8 mouse cellular contexts compared by ENCODE assay signal in the genomic region with DNA sequence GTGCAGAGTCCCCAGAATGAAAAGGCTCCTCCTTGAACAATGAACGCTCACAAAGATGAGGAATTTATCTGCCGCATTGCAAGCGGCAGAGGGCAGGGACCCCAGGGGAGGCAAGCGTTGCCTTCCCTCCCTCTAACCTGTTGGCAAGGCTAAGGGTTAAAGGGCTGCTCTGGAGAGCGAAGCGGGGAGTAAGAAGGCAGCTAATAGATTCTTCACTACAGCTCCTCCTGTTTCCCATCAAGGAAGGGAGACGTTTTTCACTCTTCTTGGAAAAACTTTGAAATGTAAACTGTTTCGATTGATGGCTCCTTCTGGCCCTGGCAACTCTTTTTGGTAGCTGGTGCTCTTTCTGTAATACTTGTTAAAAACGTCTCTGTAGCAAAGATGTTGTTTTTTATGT.
DNase-seq lines count a peak whose midpoint lies in the region; ATAC-seq and TF ChIP-seq lines count a peak whose summit lies in the region.
"Had no signal": no experiment of that assay in that cellular context is flagged by ENCODE, and none has a peak within 500 bp of the region (broad histone marks: within the 10 kb centered on the region; RNA-seq: fewer than 3 reads in every experiment).

No protein-coding gene starts in this region.

- DNase-seq in lung, postnatal 10 days = no peak
- DNase-seq in forebrain, embryonic 14.5 days (ENCODE audit: low spot score) = peak; percentile 61
- DNase-seq in limb, embryonic 14.5 days (ENCODE audit: low spot score) = no peak
- peak; percentile 20 for DNase-seq in yolk sac, embryonic 10.5 days (ENCODE audit: low spot score)
- no peak for DNase-seq in thymus, postnatal 4 days
- DNase-seq in adrenal gland, adult (ENCODE audit: inconsistent age in 2 of 2, low spot score in 1 of 2) = no peak
- DNase-seq: thymus, adult 2 months had no signal

- H3K36me3 ChIP-seq in lung, embryonic 16.5 days (ENCODE audit: control insufficient read depth, insufficient read depth, low read length) = no peaks in the 10 kb centered on the region
- H3K36me3 ChIP-seq in forebrain, embryonic 14.5 days (ENCODE audit: control insufficient read depth, insufficient read depth, low read length) = no peaks in the 10 kb centered on the region
- H3K36me3 ChIP-seq in limb, embryonic 14.5 days (ENCODE audit: control insufficient read depth, insufficient read depth, low read length) = no peaks in the 10 kb centered on the region

- ATAC-seq in lung, embryonic 16.5 days (ENCODE audit: low read depth) = no peak
- no peak for ATAC-seq in forebrain, embryonic 14.5 days
- no peak for ATAC-seq in limb, embryonic 14.5 days (ENCODE audit: low FRiP score, low read depth)

- WGBS in lung, embryonic 16.5 days = 5% methylated on average over 9 of the region's 9 CpGs
- WGBS in forebrain, embryonic 14.5 days = 7% methylated on average over 9 of the region's 9 CpGs
- 8% methylated on average over 9 of the region's 9 CpGs for WGBS in limb, embryonic 14.5 days

- no peak for TF ChIP-seq POLR2A in limb, embryonic 14.5 days (IDR thresholded peaks at IDR 0.05; ENCODE audit: borderline replicate concordance, extremely low read depth, insufficient read depth, insufficient read length)

- no peaks in the 10 kb centered on the region for H3K9me3 ChIP-seq in lung, embryonic 16.5 days (ENCODE audit: control insufficient read depth, low read length)
- no peaks in the 10 kb centered on the region for H3K9me3 ChIP-seq in forebrain, embryonic 14.5 days (replicated peaks; ENCODE audit: control insufficient read depth, low read length)
- H3K9me3 ChIP-seq in limb, embryonic 14.5 days (ENCODE audit: control insufficient read depth, low read length) = no peaks in the 10 kb centered on the region

- H3K4me3 ChIP-seq in lung, embryonic 16.5 days (ENCODE audit: low read length) = peak overlapping the region; percentile 30
- H3K4me3 ChIP-seq in forebrain, embryonic 14.5 days (ENCODE audit: low read depth, low read length) = peak overlapping the region; percentile 23
- peak overlapping the region; percentile 24 for H3K4me3 ChIP-seq in limb, embryonic 14.5 days (replicated peaks; ENCODE audit: low read length)

- H3K4me2 ChIP-seq in lung, embryonic 16.5 days (ENCODE audit: low read depth, low read length) = peak overlapping the region; percentile 48
- H3K4me2 ChIP-seq in forebrain, embryonic 14.5 days (ENCODE audit: low read length) = peak overlapping the region; percentile 49
- H3K4me2 ChIP-seq in limb, embryonic 14.5 days (replicated peaks; ENCODE audit: low read depth, low read length, severe bottlenecking) = peak overlapping the region; percentile 48

- no peak overlapping the region for H3K27ac ChIP-seq in lung, embryonic 16.5 days (ENCODE audit: low read length)
- H3K27ac ChIP-seq in forebrain, embryonic 14.5 days (ENCODE audit: low read depth, low read length) = peak overlapping the region; percentile 28; the same call in 1 of the 2 replicates
- no peak overlapping the region for H3K27ac ChIP-seq in limb, embryonic 14.5 days (replicated peaks; ENCODE audit: low read depth, low read length)

- H3K27me3 ChIP-seq in lung, embryonic 16.5 days (ENCODE audit: control insufficient read depth, insufficient read depth, low read depth, low read length) = no peaks in the 10 kb centered on the region
- H3K27me3 ChIP-seq in forebrain, embryonic 14.5 days (replicated peaks; ENCODE audit: control insufficient read depth, insufficient read depth, low read length) = no peaks in the 10 kb centered on the region
- H3K27me3 ChIP-seq in limb, embryonic 14.5 days (ENCODE audit: control insufficient read depth, insufficient read depth, low read length) = no peaks in the 10 kb centered on the region

- H3K4me1 ChIP-seq in lung, embryonic 16.5 days (replicated peaks; ENCODE audit: control insufficient read depth, insufficient read depth, low read length) = no peaks in the 10 kb centered on the region
- H3K4me1 ChIP-seq in forebrain, embryonic 14.5 days (ENCODE audit: control insufficient read depth, insufficient read depth, low read length) = peaks cover 9% of the 10 kb centered on the region; the same call in 1 of the 2 replicates
- H3K4me1 ChIP-seq in limb, embryonic 14.5 days (ENCODE audit: control insufficient read depth, insufficient read depth, low read length) = no peaks in the 10 kb centered on the region

- peak overlapping the region; percentile 51; the same call in 1 of the 2 replicates for H3K9ac ChIP-seq in lung, embryonic 16.5 days (ENCODE audit: low read length)
- H3K9ac ChIP-seq in forebrain, embryonic 14.5 days (ENCODE audit: low read length) = peak overlapping the region; percentile 53; the same call in 1 of the 2 replicates
- peak overlapping the region; percentile 35; the same call in 1 of the 2 replicates for H3K9ac ChIP-seq in limb, embryonic 14.5 days (ENCODE audit: low read depth, low read length, severe bottlenecking)

Comparison
In these comparisons a context has a peak if more than half of its experiments do, and no peak if none do; other contexts are left out.
1. DNase-seq: peak in forebrain, embryonic 14.5 days (single experiment) and yolk sac, embryonic 10.5 days (single experiment); none in lung, postnatal 10 days (single experiment), limb, embryonic 14.5 days (single experiment), thymus, postnatal 4 days (single experiment) and adrenal gland, adult (0 of 2).
2. Peak in every context shown above with its lines, with median percentiles within 50 percentile points of each other: H3K4me2 ChIP-seq, H3K4me3 ChIP-seq and H3K9ac ChIP-seq.